Mouse (Mus musculus) stomach, postnatal 0 days (tissue): ENCODE data around the gene Bnc2.

Experiments
- CTCF ChIP-seq: IDR thresholded peaks from 2 replicates; pipeline ENCODE4 v1.5.1; 2016; ENCODE audit warnings: antibody characterized with exemption, low read depth, mild to moderate bottlenecking, moderate library complexity
- EP300 ChIP-seq: optimal IDR thresholded peaks from 2 replicates; pipeline ENCODE3; 2016; ENCODE audit warnings: antibody characterized with exemption

- no peak for TF ChIP-seq CTCF
- no peak for TF ChIP-seq EP300
These were observed 405.2 kb downstream of the Bnc2 start for GRCm38 (mm10) chr4:84269845-84270244.
